Mouse (Mus musculus) testis, adult 2 months (tissue): Measurements from ENCODE around the gene Dnajc13. TPM values are rescaled to one million over a fixed set of nuclear protein-coding genes. Genes with fewer than 3 reads are reported as not detected.

Source experiments
- H3K27ac ChIP-seq: fragments of 200-500 bp; 2 replicates; pipeline ENCODE4 v1.5.1; 2012; ENCODE audit warnings: low read depth, low read length; ENCODE audit not compliant: control insufficient read depth, insufficient read depth
- H3K27me3 ChIP-seq: fragments of 200-500 bp; 2 replicates; pipeline ENCODE4 v1.6.1; 2012; ENCODE audit warnings: mild to moderate bottlenecking, low read length, moderate library complexity; ENCODE audit not compliant: control insufficient read depth, insufficient read depth
- H3K36me3 ChIP-seq: fragments of 200-500 bp; 2 replicates; pipeline ENCODE4 v1.6.1; 2012; ENCODE audit warnings: mild to moderate bottlenecking, low read length; ENCODE audit not compliant: control insufficient read depth, insufficient read depth
- H3K4me1 ChIP-seq: fragments of 200-500 bp; 2 replicates; pipeline ENCODE4 v1.6.1; 2012; ENCODE audit warnings: low read length; ENCODE audit not compliant: control insufficient read depth, insufficient read depth
- H3K4me3 ChIP-seq: fragments of 200-500 bp; 2 replicates; pipeline ENCODE4 v1.5.1; 2012; ENCODE audit warnings: low read depth, mild to moderate bottlenecking, low read length, moderate library complexity, mixed read lengths; ENCODE audit not compliant: control insufficient read depth
- CTCF ChIP-seq: fragments of 200-500 bp; IDR thresholded peaks from 2 replicates; pipeline ENCODE4 v1.5.1; 2012; ENCODE audit warnings: low read depth, mild to moderate bottlenecking, inconsistent platforms, low read length, moderate library complexity; ENCODE audit not compliant: control insufficient read depth, insufficient read depth, insufficient replicate concordance
- POLR2A ChIP-seq: fragments of 200-500 bp; IDR thresholded peaks from 2 replicates; pipeline ENCODE4 v1.6.1; 2012; ENCODE audit warnings: low read depth, mild to moderate bottlenecking, inconsistent platforms, low read length, moderate library complexity; ENCODE audit not compliant: control insufficient read depth
- polyA plus RNA-seq: library from polyadenylated mRNA; depleted of rRNA; stranded (reverse); fragments of >200 nt; gene quantifications from 2 replicates; pipeline ENCODE4 v1.2.3, GENCODE M21; 2012

Dnajc13 gene
- polyA plus RNA-seq, 1 experiment, result 26.7 TPM

GRCm38 (mm10) chr9:104183181-104183580, 79.5 kb downstream of the Dnajc13 start:
- TF ChIP-seq POLR2A (no peak), CTCF (no peak)
- Histone ChIP-seq H3K36me3 (peaks cover 5% of the 10 kb centered on the region), H3K27ac (no peak overlapping the region), H3K27me3 (no peaks in the 10 kb centered on the region), H3K4me1 (no peaks in the 10 kb centered on the region), H3K4me3 (no peak overlapping the region)

- Histone ChIP-seq H3K36me3 (peaks cover 5% of the 10 kb centered on the region), H3K27me3 (no peaks in the 10 kb centered on the region), H3K27ac (no peak overlapping the region), H3K4me3 (no peak overlapping the region), H3K4me1 (no peaks in the 10 kb centered on the region)
- TF ChIP-seq POLR2A, result no peak
- TF ChIP-seq CTCF, result no peak
Measured at GRCm38 (mm10) chr9:104182328-104182727, 80.4 kb downstream of the Dnajc13 start.

- no peaks in the 10 kb centered on the region for H3K4me1 ChIP-seq
- no peak for TF ChIP-seq POLR2A
- TF ChIP-seq CTCF, result no peak
- peaks cover 6% of the 10 kb centered on the region for H3K36me3 ChIP-seq
- no peaks in the 10 kb centered on the region for H3K27me3 ChIP-seq
- H3K4me3 ChIP-seq, result peak overlapping the region; percentile 50
- H3K27ac ChIP-seq, result no peak overlapping the region
Measured at GRCm38 (mm10) chr9:104181626-104182025, 81.1 kb downstream of the Dnajc13 start.

GRCm38 (mm10) chr9:104180046-104180445, 82.7 kb downstream of the Dnajc13 start:
- H3K4me1 ChIP-seq, result no peaks in the 10 kb centered on the region
- H3K27me3 ChIP-seq, result no peaks in the 10 kb centered on the region
- H3K4me3 ChIP-seq, result no peak overlapping the region
- no peak overlapping the region for H3K27ac ChIP-seq
- H3K36me3 ChIP-seq, result peaks cover 7% of the 10 kb centered on the region
- TF ChIP-seq POLR2A (no peak), CTCF (no peak)

- Histone ChIP-seq H3K27me3 (no peaks in the 10 kb centered on the region), H3K36me3 (peaks cover 4% of the 10 kb centered on the region), H3K4me1 (no peaks in the 10 kb centered on the region), H3K27ac (no peak overlapping the region), H3K4me3 (no peak overlapping the region)
- no peak for TF ChIP-seq CTCF
- no peak for TF ChIP-seq POLR2A
Measured at GRCm38 (mm10) chr9:104172342-104172741, 90.4 kb downstream of the Dnajc13 start.

GRCm38 (mm10) chr9:104171651-104172050, 91.1 kb downstream of the Dnajc13 start:
- TF ChIP-seq CTCF (no peak), POLR2A (no peak)
- Histone ChIP-seq H3K36me3 (peaks cover 3% of the 10 kb centered on the region), H3K27ac (no peak overlapping the region), H3K27me3 (no peaks in the 10 kb centered on the region), H3K4me3 (no peak overlapping the region), H3K4me1 (no peaks in the 10 kb centered on the region)

- peaks cover 2% of the 10 kb centered on the region for H3K36me3 ChIP-seq
- no peak overlapping the region for H3K27ac ChIP-seq
- no peaks in the 10 kb centered on the region for H3K4me1 ChIP-seq
- no peaks in the 10 kb centered on the region for H3K27me3 ChIP-seq
- TF ChIP-seq POLR2A (no peak), CTCF (no peak)
- H3K4me3 ChIP-seq, result no peak overlapping the region
Measured at GRCm38 (mm10) chr9:104169986-104170385, 92.7 kb downstream of the Dnajc13 start.

GRCm38 (mm10) chr9:104165926-104166325, 96.8 kb downstream of the Dnajc13 start:
- peaks cover 4% of the 10 kb centered on the region for H3K36me3 ChIP-seq
- no peaks in the 10 kb centered on the region for H3K4me1 ChIP-seq
- H3K27me3 ChIP-seq, result no peaks in the 10 kb centered on the region
- TF ChIP-seq CTCF (no peak), POLR2A (no peak)
- no peak overlapping the region for H3K4me3 ChIP-seq
- H3K27ac ChIP-seq, result no peak overlapping the region
